Comparison of ENCODE assay signal across 14 mouse cellular contexts in the genomic region with DNA sequence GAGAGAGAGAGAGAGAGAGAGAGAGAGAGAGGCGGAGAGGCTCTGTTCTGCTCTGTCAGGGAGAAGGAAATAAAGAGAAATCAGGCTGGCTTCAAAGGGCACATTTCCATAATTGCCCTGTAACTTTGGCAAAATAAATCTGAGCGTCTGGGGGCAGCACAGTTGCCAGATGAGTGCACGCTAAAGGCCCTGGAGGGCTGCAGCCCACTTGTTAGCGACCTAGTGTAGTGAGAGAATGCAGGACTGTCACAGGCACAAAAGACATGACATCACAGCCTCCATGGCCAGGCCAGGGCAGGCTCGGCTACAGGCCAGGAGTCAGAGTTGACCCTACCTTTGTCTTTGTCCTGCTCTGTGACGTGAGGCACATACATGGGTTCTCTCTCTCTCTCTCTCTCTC. TPM values are rescaled to one million over a fixed set of nuclear protein-coding genes. Genes with fewer than 3 reads are reported as not detected.
DNase-seq lines count a peak whose midpoint lies in the region; ATAC-seq and TF ChIP-seq lines count a peak whose summit lies in the region.
"Had no signal": no experiment of that assay in that cellular context is flagged by ENCODE, and none has a peak within 500 bp of the region (broad histone marks: within the 10 kb centered on the region; RNA-seq: fewer than 3 reads in every experiment).

No protein-coding gene starts in this region.

- no peak for DNase-seq in kidney, postnatal 0 days (ENCODE audit: low spot score)
- peak; percentile 72 for DNase-seq in forebrain, embryonic 14.5 days (ENCODE audit: low spot score)
- DNase-seq in neural tube, embryonic 11.5 days (ENCODE audit: low spot score), result peak; percentile 70
- DNase-seq in layer of hippocampus, postnatal 36 days, result no peak
- DNase-seq in urinary bladder, postnatal 14 days (ENCODE audit: low spot score), result no peak
- DNase-seq: cerebellum, adult 18-20 months; heart, adult 2 months; kidney, postnatal 14 days; lung, embryonic 14.5 days; thymus, postnatal 36 days had no signal

- 0 out of 2 replicates have a peak, but pooled peaks have one; percentile 27 for ATAC-seq in kidney, postnatal 0 days (replicated peaks; ENCODE audit: low FRiP score, low read depth)
- ATAC-seq in kidney, embryonic 14.5 days (ENCODE audit: low FRiP score, low TSS enrichment), result no peak
- ATAC-seq in forebrain, embryonic 14.5 days, result peak; percentile 40; the same call in 1 of the 2 replicates
- peak; percentile 78 for ATAC-seq in hindbrain, embryonic 16.5 days
- ATAC-seq in neural tube, embryonic 11.5 days (ENCODE audit: insufficient read depth, low FRiP score, low TSS enrichment), result peak; percentile 64; the same call in 1 of the 2 replicates
- ATAC-seq in inflammation-experienced regulatory T-cells, adult 6 months, result no peak

- H3K36me3 ChIP-seq in kidney, postnatal 0 days (ENCODE audit: insufficient read depth, low read length), result no peaks in the 10 kb centered on the region
- H3K36me3 ChIP-seq in kidney, embryonic 14.5 days (ENCODE audit: control insufficient read depth, insufficient read depth, low read length), result no peaks in the 10 kb centered on the region
- no peaks in the 10 kb centered on the region for H3K36me3 ChIP-seq in forebrain, embryonic 14.5 days (ENCODE audit: control insufficient read depth, insufficient read depth, low read length)
- no peaks in the 10 kb centered on the region for H3K36me3 ChIP-seq in hindbrain, embryonic 16.5 days (ENCODE audit: control insufficient read depth, insufficient read depth, low read length)
- no peaks in the 10 kb centered on the region for H3K36me3 ChIP-seq in neural tube, embryonic 11.5 days (ENCODE audit: control insufficient read depth, insufficient read depth, low read length)

- peaks cover 22% of the 10 kb centered on the region for H3K27me3 ChIP-seq in kidney, postnatal 0 days (ENCODE audit: insufficient read depth, low read length)
- peaks cover 36% of the 10 kb centered on the region for H3K27me3 ChIP-seq in kidney, embryonic 14.5 days (ENCODE audit: control insufficient read depth, insufficient read depth, low read length)
- H3K27me3 ChIP-seq in forebrain, embryonic 14.5 days (replicated peaks; ENCODE audit: control insufficient read depth, insufficient read depth, low read length), result peaks cover 37% of the 10 kb centered on the region
- peaks cover 15% of the 10 kb centered on the region; the same call in 1 of the 2 replicates for H3K27me3 ChIP-seq in hindbrain, embryonic 16.5 days (replicated peaks; ENCODE audit: control insufficient read depth, insufficient read depth, low read length)
- peaks cover 23% of the 10 kb centered on the region for H3K27me3 ChIP-seq in neural tube, embryonic 11.5 days (ENCODE audit: control insufficient read depth, insufficient read depth, low read length)

- no peak overlapping the region for H3K27ac ChIP-seq in kidney, postnatal 0 days
- H3K27ac ChIP-seq in kidney, embryonic 14.5 days (ENCODE audit: low read depth, low read length), result no peak overlapping the region
- H3K27ac ChIP-seq in forebrain, embryonic 14.5 days (ENCODE audit: low read depth, low read length), result no peak overlapping the region
- no peak overlapping the region for H3K27ac ChIP-seq in hindbrain, embryonic 16.5 days (ENCODE audit: low read depth, low read length)
- no peak overlapping the region for H3K27ac ChIP-seq in neural tube, embryonic 11.5 days (ENCODE audit: low read depth, low read length)
- H3K27ac ChIP-seq: heart, adult 2 months had no signal

- no peak overlapping the region for H3K4me3 ChIP-seq in kidney, postnatal 0 days (replicated peaks; ENCODE audit: low read depth, low read length)
- H3K4me3 ChIP-seq in kidney, embryonic 14.5 days (ENCODE audit: low read length), result no peak overlapping the region
- H3K4me3 ChIP-seq in forebrain, embryonic 14.5 days (ENCODE audit: low read depth, low read length), result no peak overlapping the region
- no peak overlapping the region for H3K4me3 ChIP-seq in hindbrain, embryonic 16.5 days (ENCODE audit: low read length)
- H3K4me3 ChIP-seq in neural tube, embryonic 11.5 days (ENCODE audit: low read depth, low read length), result no peak overlapping the region
- H3K4me3 ChIP-seq: heart, adult 2 months had no signal

- H3K9ac ChIP-seq in kidney, postnatal 0 days (ENCODE audit: low read depth, low read length), result no peak overlapping the region
- H3K9ac ChIP-seq in kidney, embryonic 14.5 days (ENCODE audit: low read depth, low read length), result no peak overlapping the region
- H3K9ac ChIP-seq in forebrain, embryonic 14.5 days (ENCODE audit: low read length), result no peak overlapping the region
- no peak overlapping the region for H3K9ac ChIP-seq in hindbrain, embryonic 16.5 days (ENCODE audit: low read depth, low read length)
- no peak overlapping the region for H3K9ac ChIP-seq in neural tube, embryonic 11.5 days (ENCODE audit: low read length)
- H3K9ac ChIP-seq: lung, embryonic 14.5 days had no signal

- TF ChIP-seq CTCF in kidney, postnatal 0 days (IDR thresholded peaks at IDR 0.05; ENCODE audit: low read depth), result no peak

- H3K9me3 ChIP-seq in kidney, postnatal 0 days (replicated peaks; ENCODE audit: low read length), result no peaks in the 10 kb centered on the region
- no peaks in the 10 kb centered on the region for H3K9me3 ChIP-seq in kidney, embryonic 14.5 days (ENCODE audit: control insufficient read depth, low read length)
- H3K9me3 ChIP-seq in forebrain, embryonic 14.5 days (replicated peaks; ENCODE audit: control insufficient read depth, low read length), result no peaks in the 10 kb centered on the region
- H3K9me3 ChIP-seq in hindbrain, embryonic 16.5 days (ENCODE audit: control insufficient read depth, low read length), result no peaks in the 10 kb centered on the region
- H3K9me3 ChIP-seq in neural tube, embryonic 11.5 days (ENCODE audit: control insufficient read depth, low read length), result no peaks in the 10 kb centered on the region

- WGBS in kidney, postnatal 0 days, result 27% methylated on average over 6 of the region's 6 CpGs
- 28% methylated on average over 6 of the region's 6 CpGs for WGBS in kidney, embryonic 14.5 days
- 7% methylated on average over 6 of the region's 6 CpGs for WGBS in forebrain, embryonic 14.5 days
- 23% methylated on average over 6 of the region's 6 CpGs for WGBS in hindbrain, embryonic 16.5 days
- WGBS in neural tube, embryonic 11.5 days, result 13% methylated on average over 6 of the region's 6 CpGs

- no peak overlapping the region for H3K4me2 ChIP-seq in kidney, postnatal 0 days (ENCODE audit: low read length)
- H3K4me2 ChIP-seq in kidney, embryonic 14.5 days (replicated peaks; ENCODE audit: low read depth, low read length), result no peak overlapping the region
- H3K4me2 ChIP-seq in forebrain, embryonic 14.5 days (ENCODE audit: low read length), result no peak overlapping the region
- no peak overlapping the region for H3K4me2 ChIP-seq in hindbrain, embryonic 16.5 days (ENCODE audit: low read length)
- no peak overlapping the region for H3K4me2 ChIP-seq in neural tube, embryonic 11.5 days (ENCODE audit: low read depth)
- H3K4me2 ChIP-seq: lung, embryonic 14.5 days had no signal

- H3K4me1 ChIP-seq in kidney, postnatal 0 days (replicated peaks; ENCODE audit: insufficient read depth, low read length), result peaks cover 7% of the 10 kb centered on the region; the same call in 1 of the 2 replicates
- peaks cover 7% of the 10 kb centered on the region for H3K4me1 ChIP-seq in kidney, embryonic 14.5 days (ENCODE audit: control insufficient read depth, insufficient read depth, low read length)
- peaks cover 3% of the 10 kb centered on the region; the same call in 1 of the 2 replicates for H3K4me1 ChIP-seq in forebrain, embryonic 14.5 days (ENCODE audit: control insufficient read depth, insufficient read depth, low read length)
- H3K4me1 ChIP-seq in hindbrain, embryonic 16.5 days (ENCODE audit: control insufficient read depth, insufficient read depth, low read depth, low read length), result peaks cover 3% of the 10 kb centered on the region; the same call in 1 of the 2 replicates
- H3K4me1 ChIP-seq in neural tube, embryonic 11.5 days (ENCODE audit: control insufficient read depth, insufficient read depth, low read length), result peaks cover 11% of the 10 kb centered on the region

RNA-seq across cellular contexts. Expression of a gene that starts 8.0 kb away (rescaled TPM):
- polyA plus RNA-seq in kidney, postnatal 0 days (2015; fragmentation: Nextera tagmentation; extraction: Ambion mirVana), result 22.2 and 25.2 TPM in 2 replicates
- polyA plus RNA-seq in kidney, embryonic 14.5 days (2014; fragmentation: Nextera tagmentation; extraction: Ambion mirVana), result 11.8 and 13.7 TPM in 2 replicates
- 1.4 and 1.5 TPM in 2 replicates for polyA plus RNA-seq in forebrain, embryonic 14.5 days (2014; fragmentation: Nextera tagmentation; extraction: Ambion mirVana)
- 9.0 and 10.5 TPM in 2 replicates for polyA plus RNA-seq in hindbrain, embryonic 16.5 days (2015; fragmentation: Nextera tagmentation; extraction: Ambion mirVana)
- polyA plus RNA-seq in neural tube, embryonic 11.5 days (2014; fragmentation: Nextera tagmentation; extraction: Ambion mirVana), result 16.1 and 19.8 TPM in 2 replicates
- total RNA-seq in layer of hippocampus, postnatal 36 days (2021), result under 1 TPM; 0.23 to 0.25 TPM
- polyA plus RNA-seq in inflammation-experienced regulatory T-cells, adult 6 months (2017; shearing (Covaris generic)), result not detected
- total RNA-seq: neutrophil, adult 5-6 weeks had no signal

Comparison
In these comparisons a context has a peak if more than half of its experiments do, and no peak if none do; other contexts are left out.
1. ATAC-seq: peak in kidney, postnatal 0 days (single experiment), forebrain, embryonic 14.5 days (single experiment), hindbrain, embryonic 16.5 days (single experiment) and neural tube, embryonic 11.5 days (single experiment); none in kidney, embryonic 14.5 days (single experiment) and inflammation-experienced regulatory T-cells, adult 6 months (single experiment).
2. DNase-seq: peak in forebrain, embryonic 14.5 days (single experiment) and neural tube, embryonic 11.5 days (single experiment); none in kidney, postnatal 0 days (single experiment), layer of hippocampus, postnatal 36 days (0 of 2) and urinary bladder, postnatal 14 days (single experiment).